Mouse (Mus musculus): ENCODE measurements around the gene Ldhb.
"Not testable (repeated sequence)": the region's sequence is repeated elsewhere in the genome, so short reads cannot be mapped to it uniquely, and the experiment has no call there.

Gene Ldhb

GRCm38 (mm10) chr6:142512902-142513301, 5.1 kb upstream of the Ldhb start:
- no peak for DNase-seq (ENCODE audit: low spot score)

- DNase-seq (ENCODE audit: low spot score): no peak
Measured at GRCm38 (mm10) chr6:142511516-142512135, 3.9 kb upstream of the Ldhb start.

GRCm38 (mm10) chr6:142508663-142509062, 906 bp upstream of the Ldhb start:
- DNase-seq (ENCODE audit: low spot score): no peak

DNA sequence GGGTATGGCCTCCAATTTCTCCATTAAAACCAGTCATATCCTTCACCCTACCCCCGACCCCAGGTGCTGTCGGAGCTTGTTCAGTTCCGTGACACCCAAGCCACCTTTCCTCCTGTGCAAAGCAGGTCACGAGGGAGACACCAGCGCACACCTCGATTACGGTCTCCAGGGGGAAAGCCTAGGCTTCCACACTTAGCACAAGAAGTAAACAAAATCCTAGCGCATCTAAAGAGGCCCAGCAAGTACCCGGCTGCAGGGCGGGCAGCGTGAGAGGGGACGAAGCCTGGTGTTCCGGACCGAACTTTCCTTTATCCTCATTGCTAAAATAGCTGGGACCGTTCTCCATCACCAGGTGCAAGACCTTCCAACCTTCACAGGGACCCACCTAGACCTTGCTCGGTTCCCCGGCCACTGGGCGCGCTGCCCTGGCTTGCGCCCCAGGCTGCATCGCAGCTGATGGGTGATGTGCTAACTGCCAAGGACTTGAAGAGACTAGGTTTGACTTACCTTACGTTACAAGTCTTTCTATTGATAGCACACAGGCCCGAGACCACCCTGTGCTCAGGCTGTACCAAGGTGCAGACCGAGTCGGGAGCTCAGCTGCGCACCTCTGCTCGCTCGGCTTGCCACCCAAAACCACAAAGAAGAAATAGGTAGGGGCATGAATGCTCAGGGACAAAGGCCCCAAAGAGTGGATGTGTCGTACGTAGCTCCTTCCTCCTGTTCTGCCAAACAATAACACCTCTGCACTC, 548 bp downstream of the Ldhb start:
- no peak for DNase-seq (ENCODE audit: low spot score)

DNA sequence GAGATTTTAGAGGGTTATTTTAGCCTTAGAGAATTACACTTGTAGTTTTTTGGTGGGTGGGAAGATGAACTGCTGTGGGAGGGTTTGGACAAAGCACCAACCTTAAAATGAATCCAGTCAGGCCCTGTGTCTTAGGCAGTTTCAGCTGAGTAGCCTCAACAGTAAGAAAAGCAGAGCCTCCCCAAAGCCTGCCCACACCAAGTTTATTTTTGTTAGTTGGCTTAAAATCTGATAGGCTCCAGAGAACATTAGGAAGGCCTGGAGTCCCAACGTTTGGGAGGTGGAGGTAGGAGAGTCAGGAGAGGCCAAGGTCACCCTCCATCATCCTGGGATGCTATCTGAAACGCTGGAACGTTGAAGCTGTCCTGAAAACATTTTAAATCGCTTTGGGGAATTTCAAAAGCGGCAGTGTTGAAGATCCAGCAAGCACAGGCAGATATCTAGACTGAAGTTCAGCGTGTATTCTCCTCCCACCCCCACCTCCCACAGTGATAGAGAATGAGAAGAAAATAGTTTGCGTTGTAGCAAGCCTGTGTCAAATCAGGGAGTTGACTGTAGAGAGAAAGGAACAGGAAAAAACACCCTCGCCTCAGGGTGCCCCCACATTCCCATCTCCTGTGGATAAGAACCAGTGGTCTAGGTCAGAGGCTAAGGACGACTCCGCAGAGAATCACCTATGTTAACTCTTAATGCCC, 1.3 kb downstream of the Ldhb start:
- DNase-seq (ENCODE audit: low spot score): peak; percentile 66

DNA sequence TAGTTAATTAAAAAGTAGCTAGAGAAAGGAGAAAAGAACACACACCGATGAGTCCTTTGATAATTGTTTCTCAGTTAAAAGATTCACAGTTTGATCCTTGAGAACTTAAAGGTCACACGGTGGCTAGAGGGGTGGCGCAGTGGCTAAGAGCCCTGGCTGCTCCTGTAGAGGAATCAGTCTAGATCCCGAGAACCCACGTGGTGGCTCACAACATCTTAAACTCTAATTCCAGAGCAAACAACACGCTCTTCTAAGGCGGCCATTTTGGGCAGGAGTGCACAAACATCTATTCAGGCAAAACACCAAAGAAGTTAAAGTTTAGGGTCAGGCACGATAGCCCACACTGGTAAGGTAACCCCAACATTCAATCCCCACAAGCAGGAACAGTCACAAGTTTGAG, 4.2 kb downstream of the Ldhb start:
- DNase-seq (ENCODE audit: low spot score): no peak

DNA sequence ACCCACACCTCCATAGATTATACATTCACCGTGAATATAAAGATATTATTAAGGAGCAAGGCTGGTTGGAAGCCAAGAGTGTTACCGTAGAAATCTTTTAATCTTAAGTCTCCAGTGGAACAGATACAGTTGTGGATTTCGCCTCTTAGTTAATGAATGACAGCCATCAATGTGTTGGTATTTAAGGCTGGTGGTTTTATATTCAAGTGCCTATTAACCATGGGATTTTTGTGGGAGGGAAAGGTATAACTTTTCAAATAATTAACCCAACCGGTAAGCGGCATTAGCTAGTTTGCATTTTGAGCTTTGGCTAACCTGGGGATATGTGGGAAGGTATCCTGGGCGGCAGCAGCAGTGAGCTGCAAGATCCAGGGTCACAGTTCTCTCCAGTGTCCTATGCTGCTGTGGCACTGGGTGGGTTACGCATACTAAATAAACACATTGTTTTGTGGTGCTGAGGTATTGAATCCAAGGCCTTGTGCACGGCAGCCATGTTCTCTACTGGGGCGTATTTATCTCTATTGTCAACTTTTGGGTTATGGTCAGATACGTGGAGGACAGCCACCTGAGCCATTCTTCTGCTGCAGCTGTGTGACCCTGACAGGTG, 5.1 kb downstream of the Ldhb start:
- no peak for DNase-seq (ENCODE audit: low spot score)

DNA sequence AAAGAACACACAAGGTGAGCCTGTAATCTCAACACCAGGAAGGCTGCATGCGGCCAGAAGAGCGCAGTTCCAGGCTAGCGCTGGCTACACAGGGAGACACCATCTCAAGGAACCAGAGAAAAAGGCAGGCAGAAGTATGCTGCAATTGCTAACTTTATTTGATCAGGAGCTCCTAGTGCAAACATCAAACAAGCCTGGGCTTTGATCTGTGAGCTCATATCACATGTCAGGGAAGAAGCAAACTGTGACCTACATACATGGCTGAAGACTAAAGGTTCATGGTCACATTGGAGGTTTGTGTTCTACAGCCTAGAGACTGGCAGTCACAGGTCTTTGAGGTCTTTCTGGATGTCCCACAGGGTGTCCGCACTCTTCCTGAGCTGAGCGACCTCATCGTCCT, 17.6 kb downstream of the Ldhb start:
- not testable (repeated sequence) for DNase-seq (ENCODE audit: low spot score)

DNA sequence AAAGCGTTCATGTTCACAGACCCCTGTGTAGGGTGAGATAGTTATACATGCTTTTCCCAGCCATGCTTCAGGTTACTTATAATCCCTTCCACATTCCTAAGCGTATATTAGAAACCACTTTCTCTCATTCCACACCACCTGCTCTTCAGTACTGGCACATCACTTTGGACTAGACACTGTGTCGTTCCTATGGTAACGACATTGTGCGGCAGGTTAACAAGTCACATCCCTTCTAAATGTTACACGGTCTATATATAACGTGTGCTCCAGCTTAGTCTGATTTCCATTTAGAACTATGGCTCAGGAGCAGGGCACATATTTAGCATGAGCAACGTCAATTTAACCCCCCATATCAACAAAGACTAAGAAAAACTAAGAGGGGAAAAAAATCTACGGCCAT, 20.1 kb downstream of the Ldhb start:
- DNase-seq (ENCODE audit: low spot score): no peak

GRCm38 (mm10) chr6:142485478-142486123, 22.2 kb downstream of the Ldhb start:
- no peak for DNase-seq (ENCODE audit: low spot score)

DNA sequence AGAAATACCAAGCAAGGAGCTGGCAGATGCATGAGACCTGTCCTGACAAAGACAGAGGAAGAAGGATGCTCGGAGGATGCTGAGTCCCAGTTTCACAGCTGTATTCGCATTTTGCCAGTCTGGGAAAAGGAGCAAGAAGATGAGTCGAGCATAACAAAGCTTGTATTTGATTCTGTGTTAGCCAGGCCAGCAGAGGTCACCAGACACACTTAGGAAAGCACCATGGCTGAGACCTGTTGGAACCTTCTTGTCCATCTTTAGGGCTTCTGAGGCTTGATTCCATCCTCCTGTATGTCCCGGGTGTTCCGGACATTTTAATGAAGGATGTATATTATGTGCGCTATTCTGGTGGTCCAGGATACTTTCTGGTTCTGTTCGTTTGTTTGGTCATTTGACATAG, 30.5 kb downstream of the Ldhb start:
- DNase-seq (ENCODE audit: low spot score): no peak

- DNase-seq (ENCODE audit: low spot score): no peak
Measured at GRCm38 (mm10) chr6:142472801-142473203, 35.0 kb downstream of the Ldhb start, which contains the start of gene Gys2. Gys2 (minus strand) TSS chr6:142473109.

GRCm38 (mm10) chr6:142471141-142471540, 36.6 kb downstream of the Ldhb start:
- DNase-seq (ENCODE audit: low spot score): no peak

DNA sequence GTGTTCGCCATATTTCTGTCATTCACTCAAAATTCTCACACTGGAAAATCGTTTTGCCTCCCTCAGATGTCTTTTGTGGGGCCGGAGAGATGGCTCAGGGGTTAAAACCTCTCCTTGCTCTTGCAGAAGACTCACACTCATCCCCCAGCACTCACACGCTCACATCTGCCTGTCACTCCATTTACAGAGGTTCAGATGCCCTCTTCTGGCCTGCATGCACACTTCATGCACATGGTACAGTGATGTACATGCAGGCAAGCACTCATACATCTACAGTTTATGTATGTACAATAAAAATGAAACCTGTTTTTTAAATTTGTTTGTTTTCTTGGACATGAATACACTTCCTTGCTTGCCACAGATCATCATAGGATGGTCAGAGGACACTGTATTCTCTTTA, 38.2 kb downstream of the Ldhb start:
- DNase-seq (ENCODE audit: low spot score): no peak

GRCm38 (mm10) chr6:142462194-142462593, 45.6 kb downstream of the Ldhb start:
- DNase-seq (ENCODE audit: low spot score): no peak

DNA sequence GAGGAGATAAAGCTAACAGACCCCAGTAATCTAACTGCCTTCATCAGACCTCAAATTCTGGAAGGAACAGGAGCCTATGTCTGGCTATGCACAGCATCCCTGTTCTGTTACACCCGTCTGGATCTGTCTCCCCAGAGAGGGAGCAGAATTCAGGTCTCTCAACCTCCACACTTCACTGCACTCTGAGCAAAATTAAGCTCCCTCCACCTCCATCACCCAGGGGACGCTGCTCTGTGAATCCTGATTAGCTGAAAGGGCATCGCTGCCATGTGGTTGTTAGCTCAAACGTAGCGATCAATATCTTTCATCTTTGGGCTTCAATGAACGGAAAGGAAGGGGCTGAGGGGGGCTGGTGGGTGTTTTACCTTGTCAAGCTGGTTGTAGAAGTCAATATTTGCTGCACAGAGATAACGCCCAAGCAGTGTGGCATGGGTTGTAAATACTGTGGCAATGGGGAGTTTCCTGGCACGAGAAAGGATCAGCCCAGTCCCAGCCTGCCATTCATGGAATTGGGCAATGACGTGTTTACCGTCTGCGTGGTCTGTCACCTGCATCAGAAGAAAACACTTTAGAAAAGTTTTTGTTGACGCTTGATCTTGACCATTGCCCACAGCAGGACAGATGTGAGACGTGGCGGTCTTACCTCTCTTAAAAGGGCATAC, 48.6 kb downstream of the Ldhb start:
- no peak for DNase-seq (ENCODE audit: low spot score)

- DNase-seq (ENCODE audit: low spot score): no peak
Measured at GRCm38 (mm10) chr6:142458010-142458409, 49.7 kb downstream of the Ldhb start.

DNA sequence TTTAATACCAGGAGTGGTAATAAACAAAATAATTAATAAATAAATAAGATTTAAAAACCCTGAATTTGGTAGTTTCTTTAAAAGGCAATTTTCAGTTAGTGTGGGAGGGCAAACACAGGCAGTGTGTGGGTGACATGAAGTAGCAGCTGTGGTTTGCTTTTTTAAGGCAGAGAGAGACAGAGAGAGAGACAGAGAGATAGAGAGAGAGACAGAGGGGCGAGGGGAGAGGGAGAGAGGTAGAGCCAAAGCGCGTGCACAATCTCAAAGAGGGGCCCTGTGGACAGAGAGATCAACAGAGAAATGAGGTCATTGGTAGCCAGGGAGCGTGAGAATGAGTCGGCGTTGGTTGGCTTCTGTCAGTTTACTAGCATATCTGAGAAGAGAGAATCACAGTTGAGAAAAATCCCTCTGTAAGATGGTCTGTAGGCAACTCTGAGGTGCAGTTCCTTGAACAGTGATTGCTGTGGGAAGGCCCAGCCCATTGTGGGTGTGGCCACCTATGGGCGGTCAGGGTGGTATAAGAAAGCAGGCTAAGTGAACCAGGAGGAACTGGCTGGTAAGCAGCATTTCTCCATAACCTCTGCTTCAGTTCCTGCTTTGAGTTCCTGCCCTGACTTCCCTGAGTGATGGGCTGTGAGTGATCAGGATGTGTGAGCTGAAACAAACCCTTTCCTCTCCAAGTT, 52.3 kb downstream of the Ldhb start:
- no peak for DNase-seq (ENCODE audit: low spot score)

GRCm38 (mm10) chr6:142453311-142453710, 54.4 kb downstream of the Ldhb start:
- DNase-seq (ENCODE audit: low spot score): no peak

- no peak for DNase-seq (ENCODE audit: low spot score)
Measured at GRCm38 (mm10) chr6:142451381-142451780, 56.4 kb downstream of the Ldhb start.

Data from testis, postnatal 14 days (tissue).